Mouse (Mus musculus): ENCODE data around the gene Spag8.

The Spag8 gene

GRCm38 (mm10) chr4:43652726-43653125, 668 bp downstream of the Spag8 start:
- no peak for DNase-seq (ENCODE audit: low spot score)

GRCm38 (mm10) chr4:43649783-43650182, 3.6 kb downstream of the Spag8 start:
- no peak for DNase-seq (ENCODE audit: low spot score)

- DNase-seq (ENCODE audit: low spot score): no peak
Measured at GRCm38 (mm10) chr4:43640491-43640890, 12.9 kb downstream of the Spag8 start.

GRCm38 (mm10) chr4:43640076-43640475, 13.3 kb downstream of the Spag8 start:
- DNase-seq (ENCODE audit: low spot score): no peak

GRCm38 (mm10) chr4:43636751-43637150, 16.6 kb downstream of the Spag8 start:
- DNase-seq (ENCODE audit: low spot score): no peak

- no peak for DNase-seq (ENCODE audit: low spot score)
Measured at GRCm38 (mm10) chr4:43634621-43635374, 18.6 kb downstream of the Spag8 start.

- DNase-seq (ENCODE audit: low spot score): no peak
Measured at GRCm38 (mm10) chr4:43633736-43634135, 19.7 kb downstream of the Spag8 start.

GRCm38 (mm10) chr4:43633296-43633695, 20.1 kb downstream of the Spag8 start:
- no peak for DNase-seq (ENCODE audit: low spot score)

- DNase-seq (ENCODE audit: low spot score): no peak
Measured at GRCm38 (mm10) chr4:43631956-43632920, 21.2 kb downstream of the Spag8 start.

- DNase-seq (ENCODE audit: low spot score): peak; percentile 46
Measured at GRCm38 (mm10) chr4:43631046-43631955, 22.1 kb downstream of the Spag8 start, which contains the start of gene Npr2. Gene Npr2, plus strand, starts transcription at chr4:43631935.

- no peak for DNase-seq (ENCODE audit: low spot score)
Measured at GRCm38 (mm10) chr4:43630671-43631045, 22.7 kb downstream of the Spag8 start.

- peak; percentile 42 for DNase-seq (ENCODE audit: low spot score)
Measured at GRCm38 (mm10) chr4:43630030-43630581, 23.3 kb downstream of the Spag8 start.

GRCm38 (mm10) chr4:43629106-43629817, 24.1 kb downstream of the Spag8 start:
- DNase-seq (ENCODE audit: low spot score): no peak

- no peak for DNase-seq (ENCODE audit: low spot score)
Measured at GRCm38 (mm10) chr4:43620146-43620778, 33.1 kb downstream of the Spag8 start.

- DNase-seq (ENCODE audit: low spot score): no peak
Measured at GRCm38 (mm10) chr4:43613060-43613730, 40.2 kb downstream of the Spag8 start.

- DNase-seq (ENCODE audit: low spot score): no peak
Measured at GRCm38 (mm10) chr4:43612534-43612933, 40.9 kb downstream of the Spag8 start.

- DNase-seq (ENCODE audit: low spot score): no peak
Measured at GRCm38 (mm10) chr4:43604751-43605685, 48.4 kb downstream of the Spag8 start.

- DNase-seq (ENCODE audit: low spot score): no peak
Measured at GRCm38 (mm10) chr4:43604099-43604498, 49.3 kb downstream of the Spag8 start.

Data from ovary, postnatal 10 days (tissue).